Mouse (Mus musculus): ENCODE measurements around the gene Lzic. TPM values are rescaled to one million over a fixed set of nuclear protein-coding genes. Genes with fewer than 3 reads are reported as not detected.

Lzic gene
- polyA plus RNA-seq, 1 experiment from 2014 or later: 47.3 TPM

DNA sequence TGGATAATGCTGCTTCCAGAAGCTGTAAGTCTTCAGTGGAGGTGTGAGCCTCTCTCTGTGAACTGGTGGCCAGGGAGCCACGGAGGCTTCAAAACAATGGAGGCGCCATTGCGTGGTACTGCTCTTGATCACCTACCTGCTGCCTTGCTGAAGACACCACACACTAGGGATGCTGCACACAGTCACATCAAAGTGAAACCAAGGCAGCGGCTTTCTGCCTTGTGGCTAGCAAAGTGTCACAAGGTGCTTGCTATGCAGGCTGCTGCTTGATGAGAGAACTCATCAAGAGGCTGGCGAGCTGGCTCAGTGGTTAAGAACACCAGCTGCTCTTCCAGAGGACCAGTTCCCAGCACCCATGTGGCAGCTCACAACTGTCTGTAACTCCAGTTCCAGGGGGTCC lies 30.7 kb downstream of the Lzic start:
- Histone ChIP-seq H3K4me1 (replicated peaks; ENCODE audit: control insufficient read depth, insufficient read depth, low read length) (peaks cover 18% of the 10 kb centered on the region), H3K4me3 (replicated peaks; ENCODE audit: low read length) (no peak overlapping the region), H3K27me3 (replicated peaks; ENCODE audit: control insufficient read depth, insufficient read depth, low read length) (no peaks in the 10 kb centered on the region), H3K9ac (replicated peaks; ENCODE audit: low read depth, low read length) (no peak overlapping the region), H3K27ac (ENCODE audit: low read length) (no peak overlapping the region), H3K4me2 (ENCODE audit: low read length) (no peak overlapping the region), H3K36me3 (ENCODE audit: control insufficient read depth, insufficient read depth) (no peaks in the 10 kb centered on the region), H3K9me3 (ENCODE audit: control insufficient read depth, low read length) (no peaks in the 10 kb centered on the region)
- 90% methylated on average over 5 of the region's 5 CpGs for WGBS
- no peak for ATAC-seq

DNA sequence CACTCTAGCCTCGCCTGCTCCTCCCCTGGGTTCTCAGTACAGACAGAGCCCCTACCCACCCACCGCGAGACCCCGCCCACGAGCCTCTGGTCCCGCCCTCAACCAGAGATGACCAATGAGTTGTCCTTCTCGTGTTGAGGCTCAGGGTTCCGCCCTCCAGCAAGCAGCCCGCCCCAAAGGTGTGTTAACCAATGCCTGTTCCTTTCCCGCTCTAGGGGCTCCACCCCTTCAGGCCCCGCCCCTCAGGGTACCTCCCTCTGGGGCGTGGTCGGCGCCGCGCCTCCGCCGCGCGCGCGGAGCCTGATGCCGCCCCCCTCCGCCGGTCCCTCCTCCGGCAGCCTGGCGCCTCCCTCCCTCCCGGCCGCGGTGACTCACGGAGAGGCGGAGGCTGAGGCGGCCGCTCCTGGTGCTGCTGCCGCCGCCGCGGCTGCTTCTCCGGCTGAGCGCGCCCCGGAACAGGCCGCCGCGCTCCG lies 32.9 kb downstream of the Lzic start, which contains the start of gene Ctnnbip1:
Gene Ctnnbip1, plus strand, starts transcription at position 369 of the 473 bp plus-strand sequence.
- Histone ChIP-seq H3K4me3 (replicated peaks; ENCODE audit: low read length) (peak within 1 kb of the TSS; percentile 63), H3K4me1 (replicated peaks; ENCODE audit: control insufficient read depth, insufficient read depth, low read length) (peaks cover 11% of the 10 kb centered on the region), H3K9me3 (ENCODE audit: control insufficient read depth, low read length) (no peaks in the 10 kb centered on the region), H3K27ac (ENCODE audit: low read length) (no peak within 1 kb of the TSS), H3K9ac (replicated peaks; ENCODE audit: low read depth, low read length) (peak within 1 kb of the TSS; percentile 93), H3K4me2 (ENCODE audit: low read length) (peak within 1 kb of the TSS; percentile 96), H3K27me3 (replicated peaks; ENCODE audit: control insufficient read depth, insufficient read depth, low read length) (no peaks in the 10 kb centered on the region), H3K36me3 (ENCODE audit: control insufficient read depth, insufficient read depth) (no peaks in the 10 kb centered on the region)
- peak; percentile 98 for ATAC-seq
- under 1% methylated on average over 26 of the region's 46 CpGs for WGBS

DNA sequence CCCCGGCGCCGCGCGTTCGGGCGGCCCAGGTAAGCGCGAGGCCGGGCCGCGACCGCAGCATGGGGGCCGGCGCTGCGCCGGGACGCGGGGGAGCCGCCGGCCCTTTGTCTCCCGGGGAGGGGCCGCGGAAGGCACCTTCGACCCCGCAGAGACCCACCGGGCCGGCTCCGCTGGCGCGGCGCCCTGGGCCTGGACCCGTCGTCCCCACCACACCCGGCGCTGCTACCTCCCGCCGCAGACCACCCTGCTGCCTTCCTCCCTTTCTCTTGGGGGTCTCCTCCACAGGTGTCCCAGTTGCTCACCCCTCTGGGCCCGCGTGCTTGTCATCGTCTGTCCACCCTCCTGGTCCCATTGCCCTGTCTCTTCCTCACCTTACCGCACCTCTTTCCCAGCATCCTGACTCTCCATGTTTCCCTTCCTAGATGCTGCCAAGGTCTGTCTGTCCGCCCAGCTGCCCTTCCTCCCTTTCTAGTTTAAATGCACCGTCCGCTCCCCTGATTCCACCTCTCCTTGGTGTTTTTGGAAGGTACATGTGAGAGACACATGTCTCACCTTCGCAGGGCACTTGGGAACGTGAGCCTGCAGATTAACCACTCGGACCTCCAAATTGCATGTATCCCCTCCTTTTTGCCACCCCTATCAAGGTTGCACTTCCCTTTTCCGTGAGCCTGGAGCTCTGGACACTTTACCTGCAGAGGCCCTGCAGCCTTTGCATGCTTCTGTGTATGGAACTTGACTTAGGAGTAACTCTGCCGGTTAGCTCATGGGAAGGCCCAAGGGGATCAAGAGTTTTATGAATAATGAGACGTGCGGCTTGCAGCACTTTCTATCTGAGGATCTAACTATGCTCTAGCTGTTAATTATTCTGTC lies 33.6 kb downstream of the Lzic start:
- Histone ChIP-seq H3K4me1 (replicated peaks; ENCODE audit: control insufficient read depth, insufficient read depth, low read length) (peaks cover 11% of the 10 kb centered on the region), H3K9ac (replicated peaks; ENCODE audit: low read depth, low read length) (peak overlapping the region; percentile 93), H3K36me3 (ENCODE audit: control insufficient read depth, insufficient read depth) (no peaks in the 10 kb centered on the region), H3K27ac (ENCODE audit: low read length) (no peak overlapping the region), H3K4me2 (ENCODE audit: low read length) (peak overlapping the region; percentile 96), H3K9me3 (ENCODE audit: control insufficient read depth, low read length) (no peaks in the 10 kb centered on the region), H3K27me3 (replicated peaks; ENCODE audit: control insufficient read depth, insufficient read depth, low read length) (no peaks in the 10 kb centered on the region), H3K4me3 (replicated peaks; ENCODE audit: low read length) (peak overlapping the region; percentile 63)
- 2% methylated on average over 37 of the region's 52 CpGs for WGBS
- no peak for ATAC-seq

DNA sequence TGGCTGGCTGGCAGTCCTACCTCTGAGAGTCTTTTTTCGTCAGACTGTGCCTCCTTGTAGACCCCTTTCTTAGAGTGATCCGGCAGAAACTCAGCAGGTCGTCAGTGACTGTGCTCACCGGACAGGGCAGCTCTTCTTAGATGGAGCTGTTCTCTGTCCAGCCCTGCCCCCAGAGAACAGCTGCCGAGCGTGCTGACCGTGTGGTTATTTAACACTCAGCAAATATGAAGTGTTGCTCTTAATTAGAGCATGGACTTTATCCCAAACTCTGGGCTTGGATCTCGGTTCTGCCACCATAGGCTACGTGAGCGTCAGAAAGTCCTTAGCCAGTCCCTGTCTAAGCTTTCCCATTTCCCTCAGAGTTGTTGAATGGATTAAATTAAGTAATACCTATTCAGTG lies 36.2 kb downstream of the Lzic start:
- Histone ChIP-seq H3K4me1 (replicated peaks; ENCODE audit: control insufficient read depth, insufficient read depth, low read length) (peaks cover 13% of the 10 kb centered on the region), H3K27ac (ENCODE audit: low read length) (no peak overlapping the region), H3K27me3 (replicated peaks; ENCODE audit: control insufficient read depth, insufficient read depth, low read length) (no peaks in the 10 kb centered on the region), H3K36me3 (ENCODE audit: control insufficient read depth, insufficient read depth) (no peaks in the 10 kb centered on the region), H3K4me2 (ENCODE audit: low read length) (no peak overlapping the region), H3K9ac (replicated peaks; ENCODE audit: low read depth, low read length) (no peak overlapping the region), H3K4me3 (replicated peaks; ENCODE audit: low read length) (no peak overlapping the region), H3K9me3 (ENCODE audit: control insufficient read depth, low read length) (no peaks in the 10 kb centered on the region)
- no peak for ATAC-seq
- WGBS: 73% methylated on average over 10 of the region's 10 CpGs

DNA sequence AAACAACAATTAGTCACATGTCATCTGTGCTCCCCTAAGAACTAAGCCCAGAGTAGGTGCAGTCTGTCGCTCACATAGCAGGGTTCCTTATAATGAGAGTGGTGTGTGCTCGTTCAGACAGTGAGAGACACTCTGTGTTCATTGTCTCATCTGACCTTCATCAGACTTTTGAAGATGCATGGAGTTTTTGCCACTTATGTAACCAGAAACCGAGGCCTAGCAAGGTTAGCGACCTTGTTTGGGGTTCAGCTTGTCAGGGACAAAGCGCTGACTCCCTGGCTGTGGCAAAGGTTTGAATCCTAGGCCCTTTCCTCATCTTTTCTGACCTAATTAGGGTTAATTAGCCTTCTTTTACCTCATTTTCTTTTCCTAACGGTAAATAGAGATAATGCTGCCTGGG lies 38.9 kb downstream of the Lzic start:
- no peak overlapping the region for H3K27ac ChIP-seq (ENCODE audit: low read length)
- no peak for ATAC-seq
- H3K9me3 ChIP-seq (ENCODE audit: control insufficient read depth, low read length): no peaks in the 10 kb centered on the region
- no peak overlapping the region for H3K9ac ChIP-seq (replicated peaks; ENCODE audit: low read depth, low read length)
- H3K4me1 ChIP-seq (replicated peaks; ENCODE audit: control insufficient read depth, insufficient read depth, low read length): peaks cover 12% of the 10 kb centered on the region
- no peak overlapping the region for H3K4me2 ChIP-seq (ENCODE audit: low read length)
- no peaks in the 10 kb centered on the region for H3K36me3 ChIP-seq (ENCODE audit: control insufficient read depth, insufficient read depth)
- H3K4me3 ChIP-seq (replicated peaks; ENCODE audit: low read length): no peak overlapping the region
- H3K27me3 ChIP-seq (replicated peaks; ENCODE audit: control insufficient read depth, insufficient read depth, low read length): no peaks in the 10 kb centered on the region
- 40% methylated on average over 6 of the region's 6 CpGs for WGBS

DNA sequence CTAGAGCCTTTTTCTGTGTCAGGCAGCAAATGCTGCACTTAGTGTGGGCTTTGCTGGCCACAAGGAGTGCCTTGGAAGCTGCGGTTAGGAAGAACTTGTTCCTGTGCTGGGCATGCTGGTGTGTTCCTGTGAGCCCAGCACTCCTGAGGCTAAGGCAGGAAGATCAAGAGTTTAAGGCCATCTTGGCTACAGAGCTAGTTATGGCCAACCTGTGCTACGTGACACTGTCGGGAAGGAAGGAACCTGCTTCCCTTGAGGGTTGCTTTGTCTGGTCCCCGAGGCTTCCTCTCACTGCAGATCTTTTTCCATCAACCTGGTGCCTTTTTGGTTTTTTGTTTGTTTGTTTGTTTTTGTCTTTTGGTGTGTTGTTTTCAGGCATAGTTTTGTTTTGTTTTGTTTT lies 40.1 kb downstream of the Lzic start:
- no peak overlapping the region for H3K4me2 ChIP-seq (ENCODE audit: low read length)
- H3K27ac ChIP-seq (ENCODE audit: low read length): no peak overlapping the region
- no peak overlapping the region for H3K4me3 ChIP-seq (replicated peaks; ENCODE audit: low read length)
- H3K9ac ChIP-seq (replicated peaks; ENCODE audit: low read depth, low read length): no peak overlapping the region
- no peaks in the 10 kb centered on the region for H3K9me3 ChIP-seq (ENCODE audit: control insufficient read depth, low read length)
- no peak for ATAC-seq
- WGBS: 89% methylated on average over 4 of the region's 4 CpGs
- H3K27me3 ChIP-seq (replicated peaks; ENCODE audit: control insufficient read depth, insufficient read depth, low read length): no peaks in the 10 kb centered on the region
- no peaks in the 10 kb centered on the region for H3K36me3 ChIP-seq (ENCODE audit: control insufficient read depth, insufficient read depth)
- peaks cover 6% of the 10 kb centered on the region; the same call in 1 of the 2 replicates for H3K4me1 ChIP-seq (replicated peaks; ENCODE audit: control insufficient read depth, insufficient read depth, low read length)

DNA sequence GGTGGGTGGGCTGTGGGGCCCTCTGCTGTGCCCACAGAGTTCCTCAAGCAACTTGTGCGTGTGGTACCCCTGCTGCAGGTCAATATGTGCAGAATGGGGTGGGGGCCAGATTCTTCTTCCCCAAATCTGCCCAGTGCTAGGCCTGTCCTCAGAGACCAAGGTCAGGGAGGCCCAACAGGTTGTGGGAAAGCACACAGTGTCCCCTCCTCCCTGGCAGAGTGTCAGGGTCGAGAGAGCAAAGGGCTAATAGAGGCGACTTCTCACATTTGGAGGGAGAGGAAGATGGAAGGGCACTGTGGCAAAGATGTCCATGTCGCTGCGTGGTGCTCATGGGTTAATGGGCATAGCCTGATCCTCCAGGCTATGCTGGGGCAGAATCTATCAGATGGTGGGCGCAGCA lies 40.8 kb downstream of the Lzic start:
- H3K36me3 ChIP-seq (ENCODE audit: control insufficient read depth, insufficient read depth): no peaks in the 10 kb centered on the region
- ATAC-seq: no peak
- no peaks in the 10 kb centered on the region for H3K9me3 ChIP-seq (ENCODE audit: control insufficient read depth, low read length)
- no peak overlapping the region for H3K9ac ChIP-seq (replicated peaks; ENCODE audit: low read depth, low read length)
- no peak overlapping the region for H3K4me2 ChIP-seq (ENCODE audit: low read length)
- H3K4me3 ChIP-seq (replicated peaks; ENCODE audit: low read length): no peak overlapping the region
- no peak overlapping the region for H3K27ac ChIP-seq (ENCODE audit: low read length)
- H3K27me3 ChIP-seq (replicated peaks; ENCODE audit: control insufficient read depth, insufficient read depth, low read length): no peaks in the 10 kb centered on the region
- 66% methylated on average over 6 of the region's 6 CpGs for WGBS
- H3K4me1 ChIP-seq (replicated peaks; ENCODE audit: control insufficient read depth, insufficient read depth, low read length): peaks cover 6% of the 10 kb centered on the region; the same call in 1 of the 2 replicates

DNA sequence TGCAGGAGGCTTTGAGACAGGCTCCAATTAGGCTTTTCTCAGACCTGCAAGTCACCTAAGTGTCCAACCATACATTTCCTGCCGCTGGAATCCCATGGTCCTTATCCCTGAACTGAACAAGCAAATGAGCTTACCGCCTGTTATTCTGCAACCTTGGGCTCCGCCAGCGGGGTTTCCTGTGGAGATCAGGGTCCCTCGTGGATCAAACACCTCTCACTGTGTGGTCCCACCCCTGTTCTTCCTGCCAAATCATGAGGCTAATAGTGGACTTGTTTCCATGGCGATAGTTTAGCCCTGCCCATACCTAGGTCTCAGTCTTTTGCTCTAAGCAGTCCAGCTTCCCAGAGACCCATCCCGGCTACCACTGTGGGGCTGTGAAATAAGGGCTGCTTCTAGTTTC lies 41.3 kb downstream of the Lzic start:
- Histone ChIP-seq H3K4me1 (replicated peaks; ENCODE audit: control insufficient read depth, insufficient read depth, low read length) (peaks cover 6% of the 10 kb centered on the region; the same call in 1 of the 2 replicates), H3K9me3 (ENCODE audit: control insufficient read depth, low read length) (no peaks in the 10 kb centered on the region), H3K27me3 (replicated peaks; ENCODE audit: control insufficient read depth, insufficient read depth, low read length) (no peaks in the 10 kb centered on the region), H3K4me3 (replicated peaks; ENCODE audit: low read length) (no peak overlapping the region), H3K27ac (ENCODE audit: low read length) (no peak overlapping the region), H3K9ac (replicated peaks; ENCODE audit: low read depth, low read length) (no peak overlapping the region), H3K4me2 (ENCODE audit: low read length) (no peak overlapping the region), H3K36me3 (ENCODE audit: control insufficient read depth, insufficient read depth) (no peaks in the 10 kb centered on the region)
- 18% methylated on average over 7 of the region's 7 CpGs for WGBS
- no peak for ATAC-seq

DNA sequence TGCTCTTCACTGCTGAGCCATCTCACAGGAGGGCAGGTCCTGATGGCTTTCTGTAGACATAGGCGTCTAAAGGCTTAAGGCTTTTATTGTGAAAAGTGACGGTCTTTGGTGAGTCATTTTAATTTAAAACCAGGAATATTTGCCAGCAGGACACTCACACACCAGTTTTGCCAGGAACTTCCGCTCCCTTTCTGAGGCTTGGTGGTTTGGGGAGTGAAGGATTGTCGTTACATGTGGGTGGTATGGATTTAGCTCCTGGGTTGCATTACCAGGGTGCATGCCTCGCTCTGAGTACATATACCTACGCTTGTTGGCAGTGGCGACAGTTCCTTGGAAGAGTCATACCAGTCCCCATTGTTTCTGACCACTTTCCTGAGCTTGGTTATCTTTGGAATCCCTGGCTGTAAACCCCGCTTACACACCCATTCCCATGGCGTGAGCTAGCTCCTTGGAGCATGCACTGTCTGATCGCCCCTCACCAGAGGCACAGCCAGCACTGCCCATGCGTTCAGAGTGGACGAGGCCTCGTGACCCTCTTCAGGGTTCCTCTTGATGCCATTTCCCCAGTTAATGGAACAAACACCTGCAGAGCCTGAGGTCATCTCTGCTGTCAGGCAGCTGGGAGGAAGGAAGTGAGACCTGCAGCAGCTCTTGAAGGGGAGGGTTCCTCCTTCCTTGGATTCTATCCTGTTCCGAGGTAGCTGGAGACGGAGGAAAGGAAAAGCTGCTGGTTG lies 42.8 kb downstream of the Lzic start:
- no peak overlapping the region for H3K4me3 ChIP-seq (replicated peaks; ENCODE audit: low read length)
- H3K4me2 ChIP-seq (ENCODE audit: low read length): no peak overlapping the region
- no peak overlapping the region for H3K9ac ChIP-seq (replicated peaks; ENCODE audit: low read depth, low read length)
- no peak overlapping the region for H3K27ac ChIP-seq (ENCODE audit: low read length)
- H3K36me3 ChIP-seq (ENCODE audit: control insufficient read depth, insufficient read depth): no peaks in the 10 kb centered on the region
- no peaks in the 10 kb centered on the region for H3K9me3 ChIP-seq (ENCODE audit: control insufficient read depth, low read length)
- no peak for ATAC-seq
- 85% methylated on average over 15 of the region's 15 CpGs for WGBS
- H3K4me1 ChIP-seq (replicated peaks; ENCODE audit: control insufficient read depth, insufficient read depth, low read length): peaks cover 6% of the 10 kb centered on the region; the same call in 1 of the 2 replicates
- H3K27me3 ChIP-seq (replicated peaks; ENCODE audit: control insufficient read depth, insufficient read depth, low read length): no peaks in the 10 kb centered on the region
